Mouse (Mus musculus): ENCODE measurements around the gene Gzmm. TPM values are rescaled to one million over a fixed set of nuclear protein-coding genes. Genes with fewer than 3 reads are reported as not detected.

Gene Gzmm
- polyA plus RNA-seq, 1 experiment from 2014 or later: 1.1 TPM

- H3K36me3 ChIP-seq: peaks cover 35% of the 10 kb centered on the region
- peak overlapping the region; percentile 87 for H3K9ac ChIP-seq
- H3K4me2 ChIP-seq: peak overlapping the region; percentile 94
- H3K4me3 ChIP-seq: peak overlapping the region; percentile 66
- no peaks in the 10 kb centered on the region for H3K9me3 ChIP-seq
- ATAC-seq (ENCODE audit: low FRiP score): no peak
- H3K27me3 ChIP-seq: no peaks in the 10 kb centered on the region
- 89% methylated on average over 5 of the region's 5 CpGs for WGBS
- peaks cover 41% of the 10 kb centered on the region for H3K4me1 ChIP-seq (replicated peaks)
- H3K27ac ChIP-seq: 0 out of 2 replicates have a peak overlapping the region, but pooled peaks have one; percentile 3
These were observed 17.7 kb downstream of the Gzmm start for GRCm38 (mm10) chr10:79706406-79707094.

- 78% methylated on average over 1 of the region's 1 CpGs for WGBS
- Histone ChIP-seq H3K4me3 (no peak overlapping the region), H3K9ac (peak overlapping the region; percentile 87; the same call in 1 of the 2 replicates), H3K36me3 (peaks cover 41% of the 10 kb centered on the region), H3K4me2 (peak overlapping the region; percentile 94), H3K4me1 (replicated peaks) (peaks cover 41% of the 10 kb centered on the region), H3K27me3 (no peaks in the 10 kb centered on the region), H3K9me3 (no peaks in the 10 kb centered on the region), H3K27ac (no peak overlapping the region)
- ATAC-seq (ENCODE audit: low FRiP score): no peak
These were observed 18.3 kb downstream of the Gzmm start for GRCm38 (mm10) chr10:79707162-79707561.

DNA sequence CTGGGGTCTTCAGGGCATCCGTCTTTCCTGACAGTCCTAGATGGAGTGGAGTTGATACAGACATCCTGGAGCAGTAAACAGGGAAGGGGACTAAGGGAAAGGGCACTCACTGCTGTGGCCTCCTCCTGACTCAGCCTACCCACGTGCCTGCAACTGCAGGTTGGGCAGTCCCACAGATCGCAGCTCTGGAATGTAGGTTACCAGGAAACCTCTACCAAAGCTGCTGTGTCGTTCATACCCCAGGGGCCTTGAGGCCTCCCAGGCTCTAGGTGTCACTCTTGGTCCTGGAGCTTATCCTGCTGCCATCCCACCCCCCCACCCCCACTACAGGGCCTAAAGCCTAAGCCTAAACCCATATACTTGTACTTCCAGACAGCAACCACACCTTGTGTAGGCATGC, 18.9 kb downstream of the Gzmm start:
- H3K27ac ChIP-seq: no peak overlapping the region
- H3K27me3 ChIP-seq: no peaks in the 10 kb centered on the region
- peaks cover 41% of the 10 kb centered on the region for H3K4me1 ChIP-seq (replicated peaks)
- 78% methylated on average over 4 of the region's 4 CpGs for WGBS
- H3K9me3 ChIP-seq: no peaks in the 10 kb centered on the region
- H3K4me2 ChIP-seq: no peak overlapping the region
- H3K36me3 ChIP-seq: peaks cover 41% of the 10 kb centered on the region
- no peak overlapping the region for H3K4me3 ChIP-seq
- H3K9ac ChIP-seq: no peak overlapping the region
- ATAC-seq (ENCODE audit: low FRiP score): no peak

DNA sequence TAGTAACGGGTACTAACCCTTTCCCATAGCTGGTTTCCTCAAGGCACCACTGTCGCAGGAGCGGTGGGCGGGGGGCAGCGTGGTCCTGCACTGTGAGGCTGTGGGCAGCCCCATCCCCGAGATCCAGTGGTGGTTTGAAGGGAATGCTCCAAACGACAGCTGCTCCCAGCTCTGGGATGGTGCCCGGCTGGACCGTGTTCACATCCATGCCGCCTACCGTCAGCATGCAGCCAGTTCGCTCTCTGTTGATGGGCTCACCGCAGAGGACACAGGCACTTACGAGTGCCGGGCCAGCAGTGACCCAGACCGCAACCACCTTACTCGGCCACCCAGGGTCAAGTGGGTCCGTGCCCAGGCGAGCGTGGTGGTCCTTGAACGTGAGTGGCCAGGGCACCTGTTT, 19.8 kb downstream of the Gzmm start:
- Histone ChIP-seq H3K27ac (no peak overlapping the region), H3K36me3 (peaks cover 41% of the 10 kb centered on the region), H3K27me3 (no peaks in the 10 kb centered on the region), H3K4me3 (no peak overlapping the region), H3K4me2 (no peak overlapping the region), H3K9me3 (no peaks in the 10 kb centered on the region), H3K4me1 (replicated peaks) (peaks cover 41% of the 10 kb centered on the region), H3K9ac (no peak overlapping the region)
- WGBS: 91% methylated on average over 21 of the region's 21 CpGs
- no peak for ATAC-seq (ENCODE audit: low FRiP score)

DNA sequence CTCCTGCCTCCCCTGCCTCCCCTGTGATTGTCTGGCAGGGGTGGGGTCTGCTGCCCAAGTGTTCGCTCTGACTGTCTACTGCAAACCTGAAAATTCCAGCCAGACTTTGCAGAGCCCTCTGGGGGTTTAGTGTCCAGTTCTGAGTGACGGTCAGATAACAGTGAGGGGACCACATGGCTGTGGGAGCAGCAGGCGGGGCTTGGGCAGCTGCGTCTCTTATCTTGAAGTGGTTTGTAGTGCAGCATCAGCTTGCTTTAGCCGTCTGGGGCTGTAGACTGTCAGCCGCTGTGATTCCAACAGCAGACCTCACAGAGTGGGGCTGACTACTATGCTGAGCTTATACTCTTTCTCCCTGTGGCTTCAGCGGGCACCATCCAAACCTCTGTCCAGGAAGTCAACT, 20.5 kb downstream of the Gzmm start:
- WGBS: 83% methylated on average over 7 of the region's 7 CpGs
- Histone ChIP-seq H3K4me3 (no peak overlapping the region), H3K4me1 (replicated peaks) (peaks cover 41% of the 10 kb centered on the region), H3K27me3 (no peaks in the 10 kb centered on the region), H3K9me3 (no peaks in the 10 kb centered on the region), H3K27ac (no peak overlapping the region), H3K4me2 (no peak overlapping the region), H3K9ac (0 out of 2 replicates have a peak overlapping the region, but pooled peaks have one; percentile 3), H3K36me3 (peaks cover 41% of the 10 kb centered on the region)
- no peak for ATAC-seq (ENCODE audit: low FRiP score)

- Histone ChIP-seq H3K36me3 (peaks cover 38% of the 10 kb centered on the region), H3K9me3 (no peaks in the 10 kb centered on the region), H3K4me2 (no peak overlapping the region), H3K27ac (no peak overlapping the region), H3K27me3 (peaks cover 26% of the 10 kb centered on the region), H3K9ac (no peak overlapping the region), H3K4me3 (no peak overlapping the region), H3K4me1 (replicated peaks) (peaks cover 31% of the 10 kb centered on the region)
- peak; percentile 11; the same call in 1 of the 2 replicates for ATAC-seq (ENCODE audit: low FRiP score)
- WGBS: 89% methylated on average over 1 of the region's 1 CpGs
These were observed 23.2 kb downstream of the Gzmm start for GRCm38 (mm10) chr10:79712029-79712428.

GRCm38 (mm10) chr10:79712499-79713126, 23.8 kb downstream of the Gzmm start:
- H3K9ac ChIP-seq: no peak overlapping the region
- no peak overlapping the region for H3K4me3 ChIP-seq
- no peaks in the 10 kb centered on the region for H3K9me3 ChIP-seq
- 16% methylated on average over 4 of the region's 6 CpGs for WGBS
- ATAC-seq (ENCODE audit: low FRiP score): no peak
- peaks cover 37% of the 10 kb centered on the region for H3K36me3 ChIP-seq
- no peak overlapping the region for H3K27ac ChIP-seq
- peaks cover 32% of the 10 kb centered on the region for H3K27me3 ChIP-seq
- H3K4me1 ChIP-seq (replicated peaks): peaks cover 31% of the 10 kb centered on the region
- no peak overlapping the region for H3K4me2 ChIP-seq

DNA sequence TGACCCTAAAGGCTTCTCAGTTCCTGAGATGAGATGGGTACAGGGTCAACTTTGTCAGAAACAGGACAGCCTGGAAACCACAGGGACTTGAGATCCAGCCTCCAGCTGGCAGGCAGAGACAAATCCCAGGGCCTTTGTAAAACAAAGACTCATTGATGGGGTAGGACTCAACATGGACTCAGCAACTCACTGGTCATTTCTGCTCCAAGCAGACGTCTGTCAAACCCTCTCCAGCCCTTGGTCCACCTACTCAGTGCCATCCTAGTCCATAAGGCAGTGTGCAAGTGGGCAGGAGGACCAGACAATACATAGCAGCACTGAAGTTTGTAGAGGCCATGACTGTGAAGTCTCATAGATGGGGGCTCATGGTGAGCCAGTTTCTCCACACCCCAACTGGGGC, 24.3 kb downstream of the Gzmm start:
- no peak overlapping the region for H3K27ac ChIP-seq
- H3K36me3 ChIP-seq: peaks cover 37% of the 10 kb centered on the region
- H3K4me3 ChIP-seq: no peak overlapping the region
- no peaks in the 10 kb centered on the region for H3K9me3 ChIP-seq
- peaks cover 31% of the 10 kb centered on the region for H3K4me1 ChIP-seq (replicated peaks)
- no peak for ATAC-seq (ENCODE audit: low FRiP score)
- H3K27me3 ChIP-seq: peaks cover 37% of the 10 kb centered on the region
- H3K4me2 ChIP-seq: no peak overlapping the region
- no peak overlapping the region for H3K9ac ChIP-seq
- WGBS: 33% methylated on average over 1 of the region's 1 CpGs

DNA sequence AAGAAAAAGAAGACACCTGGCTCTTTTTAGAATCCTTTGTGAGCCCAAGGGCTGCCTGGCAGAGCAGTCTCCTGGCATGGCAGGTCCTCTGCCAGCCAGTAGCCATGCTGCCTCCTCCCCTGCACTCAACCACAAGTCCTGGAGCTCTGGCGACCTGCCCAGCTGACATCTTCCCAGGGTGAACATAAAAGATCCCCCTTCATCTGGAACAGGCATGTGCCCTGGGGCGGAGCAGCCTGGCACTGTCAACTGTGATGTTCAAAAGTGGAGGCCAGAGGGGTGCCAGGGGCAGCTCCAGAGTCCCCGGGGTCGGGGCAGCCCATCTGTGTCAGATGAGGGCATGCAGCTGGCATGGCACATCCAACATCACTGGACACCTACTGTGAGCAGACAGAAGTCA, 26.2 kb downstream of the Gzmm start:
- WGBS: 70% methylated on average over 4 of the region's 4 CpGs
- Histone ChIP-seq H3K27me3 (peaks cover 56% of the 10 kb centered on the region), H3K27ac (no peak overlapping the region), H3K36me3 (peaks cover 22% of the 10 kb centered on the region), H3K9me3 (no peaks in the 10 kb centered on the region), H3K4me2 (no peak overlapping the region), H3K4me1 (replicated peaks) (peaks cover 25% of the 10 kb centered on the region), H3K9ac (no peak overlapping the region), H3K4me3 (no peak overlapping the region)
- no peak for ATAC-seq (ENCODE audit: low FRiP score)

GRCm38 (mm10) chr10:79716254-79716987, 27.6 kb downstream of the Gzmm start, which contains the start of gene Hcn2:
Gene Hcn2, plus strand, starts transcription at chr10:79716634.
- 3% methylated on average over 49 of the region's 91 CpGs for WGBS

GRCm38 (mm10) chr10:79716988-79717355, 28.2 kb downstream of the Gzmm start:
- peak; percentile 11 for ATAC-seq (ENCODE audit: low FRiP score)
- H3K36me3 ChIP-seq: peaks cover 2% of the 10 kb centered on the region
- H3K4me3 ChIP-seq: peak overlapping the region; percentile 67
- WGBS: under 1% methylated on average over 43 of the region's 44 CpGs
- H3K9ac ChIP-seq: peak overlapping the region; percentile 82
- no peak overlapping the region for H3K27ac ChIP-seq
- peaks cover 25% of the 10 kb centered on the region for H3K4me1 ChIP-seq (replicated peaks)
- peak overlapping the region; percentile 94 for H3K4me2 ChIP-seq
- H3K9me3 ChIP-seq: no peaks in the 10 kb centered on the region
- peaks cover 61% of the 10 kb centered on the region for H3K27me3 ChIP-seq

More at GRCm38 (mm10) chr10:79716254-79716987, 27.6 kb downstream of the Gzmm start, which contains the start of gene Hcn2:
- Histone ChIP-seq H3K4me3 (peak within 1 kb of the TSS; percentile 67), H3K9me3 (no peaks in the 10 kb centered on the region), H3K9ac (peak within 1 kb of the TSS; percentile 82), H3K4me2 (peak within 1 kb of the TSS; percentile 94), H3K27me3 (peaks cover 61% of the 10 kb centered on the region), H3K27ac (no peak within 1 kb of the TSS), H3K4me1 (replicated peaks) (peaks cover 25% of the 10 kb centered on the region), H3K36me3 (peaks cover 7% of the 10 kb centered on the region)
- ATAC-seq (ENCODE audit: low FRiP score): peak; percentile 50

DNA sequence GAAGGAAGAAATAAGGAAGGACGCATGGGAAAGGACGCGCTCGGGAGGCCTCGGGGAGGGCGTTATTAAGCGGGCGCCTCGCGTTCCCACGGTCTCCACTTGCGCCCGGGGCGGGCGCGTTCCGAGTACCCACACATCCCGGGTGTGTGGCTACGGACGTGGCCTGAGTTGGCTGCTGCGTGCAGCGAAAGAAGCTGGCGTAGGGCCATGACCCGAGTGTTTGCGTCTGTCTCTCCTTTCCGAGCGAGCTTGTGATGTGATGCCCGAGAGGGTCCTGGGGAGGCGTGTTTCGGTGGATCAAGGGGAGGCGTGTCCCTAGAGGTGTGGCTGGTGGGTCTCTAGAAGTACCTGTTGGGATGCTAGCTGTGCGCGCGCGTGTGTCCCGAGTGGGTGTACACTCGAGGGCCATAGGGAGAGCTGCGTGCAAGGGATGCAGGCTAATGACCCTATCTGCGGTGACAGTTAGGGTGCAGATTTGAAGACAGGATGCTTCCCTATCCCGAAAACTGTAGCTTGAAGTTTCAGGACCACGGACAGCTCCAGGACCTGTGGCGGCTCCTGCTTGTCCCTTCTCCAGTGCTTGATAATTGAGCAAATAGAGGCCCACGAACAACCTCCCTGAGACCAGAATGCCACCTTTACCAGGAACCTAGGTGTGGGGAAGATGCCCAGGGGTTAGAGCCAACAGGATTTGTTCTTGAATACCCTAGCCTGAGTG, 29.0 kb downstream of the Gzmm start:
- H3K27ac ChIP-seq: no peak overlapping the region
- H3K9ac ChIP-seq: peak overlapping the region; percentile 82
- ATAC-seq (ENCODE audit: low FRiP score): no peak
- H3K9me3 ChIP-seq: no peaks in the 10 kb centered on the region
- peak overlapping the region; percentile 67 for H3K4me3 ChIP-seq
- peak overlapping the region; percentile 94 for H3K4me2 ChIP-seq
- H3K36me3 ChIP-seq: no peaks in the 10 kb centered on the region
- WGBS: 5% methylated on average over 43 of the region's 43 CpGs
- H3K27me3 ChIP-seq: peaks cover 61% of the 10 kb centered on the region
- H3K4me1 ChIP-seq (replicated peaks): peaks cover 30% of the 10 kb centered on the region

All from hindbrain, embryonic 13.5 days (tissue).